ENCODE assay signal across 33 mouse cellular contexts in the genomic region with DNA sequence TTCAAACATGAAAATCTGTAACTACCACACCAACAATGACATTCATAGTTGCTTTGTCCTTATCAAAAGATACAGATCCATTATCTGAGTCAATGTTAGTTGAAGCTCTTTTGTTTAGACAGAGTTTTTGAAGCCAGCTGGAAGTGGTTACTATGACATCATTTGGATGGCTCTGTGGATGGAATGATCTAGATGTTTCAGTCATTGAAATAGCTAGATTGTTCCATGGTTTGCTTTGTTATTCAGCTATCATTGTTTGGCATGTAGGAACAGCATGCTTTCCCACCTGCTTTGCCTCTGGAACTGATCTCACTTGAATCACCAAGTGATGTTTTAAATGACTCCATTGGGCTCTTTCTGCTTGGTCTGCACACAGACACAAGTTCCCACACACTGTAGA.
DNase-seq lines count a peak whose midpoint lies in the region; ATAC-seq and TF ChIP-seq lines count a peak whose summit lies in the region.
"Had no signal": no experiment of that assay in that cellular context is flagged by ENCODE, and none has a peak within 500 bp of the region (broad histone marks: within the 10 kb centered on the region; RNA-seq: fewer than 3 reads in every experiment).

No protein-coding gene starts in this region.

- H3K4me1 ChIP-seq in lung, adult 2 months (ENCODE audit: control insufficient read depth, insufficient read depth, low read length), result peaks cover 4% of the 10 kb centered on the region
- no peaks in the 10 kb centered on the region for H3K4me1 ChIP-seq in intestine, embryonic 16.5 days (ENCODE audit: control insufficient read depth, insufficient read depth, low read length)
- H3K4me1 ChIP-seq: embryonic facial prominence, embryonic 13.5 days; forebrain, embryonic 10.5 days; hindbrain, embryonic 10.5 days; hindbrain, embryonic 15.5 days; kidney, embryonic 15.5 days; midbrain, embryonic 13.5 days had no signal

- no peak for TF ChIP-seq CTCF in lung, adult 2 months (IDR thresholded peaks at IDR 0.05; ENCODE audit: insufficient read depth, low read length)

- ATAC-seq in intestine, embryonic 16.5 days, result no peak
- ATAC-seq: forebrain, embryonic 16.5 days; inflammation-experienced regulatory T-cells, adult 6 months; midbrain, embryonic 13.5 days had no signal

- no peak overlapping the region for H3K9ac ChIP-seq in intestine, embryonic 16.5 days (ENCODE audit: low read depth, low read length)
- H3K9ac ChIP-seq: embryonic facial prominence, embryonic 13.5 days; heart, embryonic 13.5 days; hindbrain, embryonic 15.5 days; kidney, embryonic 15.5 days; midbrain, embryonic 13.5 days had no signal

- H3K36me3 ChIP-seq in intestine, embryonic 16.5 days (ENCODE audit: control insufficient read depth, insufficient read depth, low read length), result no peaks in the 10 kb centered on the region
- H3K36me3 ChIP-seq: embryonic facial prominence, embryonic 13.5 days; forebrain, embryonic 10.5 days; heart, embryonic 13.5 days; hindbrain, embryonic 10.5 days; hindbrain, embryonic 15.5 days; kidney, embryonic 15.5 days; midbrain, embryonic 13.5 days had no signal

- H3K9me3 ChIP-seq in intestine, embryonic 16.5 days (ENCODE audit: control insufficient read depth, low read length), result no peaks in the 10 kb centered on the region
- H3K9me3 ChIP-seq: embryonic facial prominence, embryonic 13.5 days; forebrain, embryonic 10.5 days; heart, embryonic 13.5 days; hindbrain, embryonic 10.5 days; hindbrain, embryonic 15.5 days; kidney, embryonic 15.5 days; megakaryocyte, embryonic 14.5 days; midbrain, embryonic 13.5 days had no signal

- TF ChIP-seq POLR2A in lung, adult 2 months (IDR thresholded peaks at IDR 0.05; ENCODE audit: borderline replicate concordance, extremely low read depth, low read depth, low read length), result no peak

- H3K27me3 ChIP-seq in intestine, embryonic 16.5 days (replicated peaks; ENCODE audit: control insufficient read depth, insufficient read depth, low read length), result no peaks in the 10 kb centered on the region
- H3K27me3 ChIP-seq: CH12.LX; embryonic facial prominence, embryonic 13.5 days; heart, embryonic 13.5 days; hindbrain, embryonic 15.5 days; kidney, embryonic 15.5 days; megakaryocyte, embryonic 14.5 days; midbrain, embryonic 13.5 days had no signal

- H3K27ac ChIP-seq in intestine, embryonic 16.5 days (ENCODE audit: low read length), result no peak overlapping the region
- H3K27ac ChIP-seq: embryonic facial prominence, embryonic 13.5 days; forebrain, embryonic 10.5 days; heart, embryonic 13.5 days; hindbrain, embryonic 10.5 days; hindbrain, embryonic 15.5 days; kidney, embryonic 15.5 days; layer of hippocampus, adult 2 months; midbrain, embryonic 13.5 days had no signal

- DNase-seq in layer of hippocampus, adult 9-11 months, result peak; percentile 15
- DNase-seq in layer of hippocampus, postnatal 10 days (ENCODE audit: low spot score in 2 of 2), result no peak
- peak; percentile 58 for DNase-seq in lung, postnatal 25 days (ENCODE audit: low spot score)
- DNase-seq in lung, adult 2 months, result no peak
- peak; percentile 9 for DNase-seq in ZHBTc4 (ENCODE audit: low read depth, low spot score)
- no peak for DNase-seq in neural tube, embryonic 10.5 days (ENCODE audit: extremely low spot score, low spot score)
- DNase-seq: adrenal gland, postnatal 14 days; cerebellum, adult 11-12 months; cerebellum, adult 9-11 months; embryo, embryonic 11 days; heart, postnatal 10 days; kidney, adult 18-20 months; kidney, postnatal 25 days; layer of hippocampus, postnatal 36 days; left cerebral cortex, postnatal 4 days; liver; right cerebral cortex, postnatal 25 days; spleen, adult 18-20 months; thymus, adult 18-20 months; thymus, postnatal 25 days had no signal

- no peak overlapping the region for H3K4me2 ChIP-seq in intestine, embryonic 16.5 days (ENCODE audit: low read depth, low read length)
- H3K4me2 ChIP-seq: embryonic facial prominence, embryonic 13.5 days; heart, embryonic 13.5 days; hindbrain, embryonic 15.5 days; kidney, embryonic 15.5 days; midbrain, embryonic 13.5 days had no signal

- no peak overlapping the region for H3K4me3 ChIP-seq in lung, adult 2 months (replicated peaks; ENCODE audit: extremely low read depth, low read depth, low read length)
- H3K4me3 ChIP-seq in intestine, embryonic 16.5 days (ENCODE audit: low read length), result no peak overlapping the region
- H3K4me3 ChIP-seq: embryonic facial prominence, embryonic 13.5 days; forebrain, embryonic 10.5 days; heart, embryonic 13.5 days; hindbrain, embryonic 10.5 days; hindbrain, embryonic 15.5 days; kidney, embryonic 15.5 days; layer of hippocampus, adult 2 months; megakaryocyte, embryonic 14.5 days; midbrain, embryonic 13.5 days had no signal

Comparison
In these comparisons a context has a peak if more than half of its experiments do, and no peak if none do; other contexts are left out.
1. DNase-seq: peak in layer of hippocampus, adult 9-11 months (single experiment), lung, postnatal 25 days (single experiment) and ZHBTc4 (single experiment); none in layer of hippocampus, postnatal 10 days (0 of 2), lung, adult 2 months (single experiment) and neural tube, embryonic 10.5 days (single experiment).